Comparison of ENCODE assay signal across 8 mouse cellular contexts in the genomic region with DNA sequence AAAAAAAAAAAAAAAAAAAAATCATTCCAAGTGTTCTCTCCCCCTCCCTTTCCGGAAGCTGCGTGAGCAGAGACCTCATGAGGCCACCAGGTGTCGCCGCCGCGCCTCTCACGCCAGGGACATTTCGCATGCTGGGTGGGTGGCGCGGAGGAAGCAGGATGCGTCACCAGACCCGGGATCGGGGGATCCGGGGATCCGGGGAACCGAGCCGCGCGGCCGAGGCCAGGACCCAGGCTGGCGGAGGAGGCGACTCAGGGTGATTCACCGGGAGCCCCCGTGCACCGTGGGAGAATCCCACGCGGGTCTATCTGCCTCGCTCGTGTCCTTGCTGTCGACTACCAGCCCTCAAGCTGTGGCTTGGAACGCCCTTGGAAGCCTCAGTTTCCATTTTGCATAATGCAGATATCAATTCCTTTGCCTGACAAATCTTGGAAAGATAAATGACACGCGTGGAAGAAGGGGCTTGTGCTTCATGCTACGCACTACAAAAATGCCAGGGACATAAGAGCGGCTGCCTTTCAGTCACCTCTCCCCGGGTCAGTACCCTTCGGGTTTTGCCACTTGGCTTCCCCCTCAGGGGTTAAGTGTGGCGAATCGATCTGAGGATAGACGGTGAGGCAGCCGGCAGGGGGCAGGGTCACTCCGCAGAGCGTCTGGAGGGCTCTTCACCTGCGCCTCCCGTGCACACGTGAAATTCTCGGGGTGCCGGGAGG. TPM values are rescaled to one million over a fixed set of nuclear protein-coding genes. Genes with fewer than 3 reads are reported as not detected.
DNase-seq lines count a peak whose midpoint lies in the region; ATAC-seq and TF ChIP-seq lines count a peak whose summit lies in the region.

No protein-coding gene starts in this region.

- H3K4me1 ChIP-seq in hindbrain, embryonic 16.5 days (ENCODE audit: control insufficient read depth, insufficient read depth, low read depth, low read length): peaks cover 44% of the 10 kb centered on the region

- no peaks in the 10 kb centered on the region for H3K9me3 ChIP-seq in hindbrain, embryonic 16.5 days (ENCODE audit: control insufficient read depth, low read length)

- TF ChIP-seq CTCF in left cerebral cortex, adult 2 months (IDR thresholded peaks at IDR 0.05): peak; percentile 74

- peak overlapping the region; percentile 75 for H3K27ac ChIP-seq in hindbrain, embryonic 16.5 days (ENCODE audit: low read depth, low read length)
- H3K27ac ChIP-seq in left cerebral cortex, adult 2 months: peak overlapping the region; percentile 90
- H3K27ac ChIP-seq in macrophage: peak overlapping the region; percentile 86

- peak overlapping the region; percentile 56 for H3K4me3 ChIP-seq in hindbrain, embryonic 16.5 days (ENCODE audit: low read length)
- peak overlapping the region; percentile 49 for H3K4me3 ChIP-seq in left cerebral cortex, adult 2 months
- H3K4me3 ChIP-seq in macrophage (ENCODE audit: inconsistent target): peak overlapping the region; percentile 46

- intact Hi-C loops in left cerebral cortex, adult 2 months (cut with DNase I): loop anchor here (1.0 to 5.0 kb wide), 4 partner anchors 32 to 239 kb away; a partner anchor contains a TSS

- WGBS in hindbrain, embryonic 16.5 days: under 1% methylated on average over 45 of the region's 48 CpGs
- under 1% methylated on average over 47 of the region's 48 CpGs for WGBS in macrophage (ENCODE audit: missing documents)

- no peaks in the 10 kb centered on the region for H3K36me3 ChIP-seq in hindbrain, embryonic 16.5 days (ENCODE audit: control insufficient read depth, insufficient read depth, low read length)
- H3K36me3 ChIP-seq in macrophage (ENCODE audit: inconsistent target): no peaks in the 10 kb centered on the region

- peak; percentile 78 for DNase-seq in WW6 (ENCODE audit: low read depth, low spot score)
- DNase-seq in cerebellum, postnatal 36 days: peak; percentile 94 to 95
- DNase-seq in gastrocnemius, adult 18-20 months (ENCODE audit: low spot score): peak; percentile 92
- DNase-seq in left cerebral cortex, adult 2 months (ENCODE audit: extremely low spot score in 1 of 2, low spot score in 2 of 2): peak; percentile 92 to 94
- peak; percentile 81 for DNase-seq in retina, postnatal 7 days (ENCODE audit: low read depth, low spot score)
- DNase-seq in urinary bladder, adult 18-20 months (ENCODE audit: low spot score in 2 of 2): peak; percentile 80 to 83

- peak overlapping the region; percentile 79 for H3K9ac ChIP-seq in hindbrain, embryonic 16.5 days (ENCODE audit: low read depth, low read length)

- peak; percentile 45 for ATAC-seq in hindbrain, embryonic 16.5 days

- peaks cover 11% of the 10 kb centered on the region for H3K27me3 ChIP-seq in hindbrain, embryonic 16.5 days (replicated peaks; ENCODE audit: control insufficient read depth, insufficient read depth, low read length)

- peaks cover 22% of the 10 kb centered on the region for H3K79me2 ChIP-seq in macrophage (ENCODE audit: inconsistent target)

- peak overlapping the region; percentile 98 for H3K4me2 ChIP-seq in hindbrain, embryonic 16.5 days (ENCODE audit: low read length)

RNA-seq across cellular contexts. Expression of a gene that starts 1.1 kb away (rescaled TPM):
- total RNA-seq in gastrocnemius, adult 18-20 months (2021): 10 to 100 TPM; 17.3 to 25.0 TPM
- polyA plus RNA-seq in hindbrain, embryonic 16.5 days (2015; fragmentation: Nextera tagmentation; extraction: Ambion mirVana): 8.0 and 9.0 TPM in 2 replicates
- total RNA-seq in left cerebral cortex, adult 2 months (2021): 10 to 100 TPM; 24.0 to 36.0 TPM
- total RNA-seq in macrophage (2018; cell fraction: chromatin; rRNA removed): 1,000 to 10,000 TPM in 1 of 26 experiments, 100 to 1,000 TPM in 25; 108 to 1,046 (median 613) TPM
- 100 to 1,000 TPM; 117 to 845 (median 491) TPM for total RNA-seq in macrophage (2018; cell fraction: cytosol; rRNA removed)
- 1,000 to 10,000 TPM in 14 of 26 experiments, 100 to 1,000 TPM in 12; 109 to 1,748 (median 1,022) TPM for total RNA-seq in macrophage (2018; cell fraction: nucleus; rRNA removed)
- polyA plus RNA-seq in macrophage (2018): 45.9 to 89.8 TPM (median 71.3 TPM) in 3 replicates

RNA-seq across cellular contexts. Expression of a gene that starts 10.7 kb away (rescaled TPM):
- 1 to 10 TPM; 2.7 to 3.2 TPM for total RNA-seq in gastrocnemius, adult 18-20 months (2021)
- polyA plus RNA-seq in hindbrain, embryonic 16.5 days (2015; fragmentation: Nextera tagmentation; extraction: Ambion mirVana): 36.6 and 41.9 TPM in 2 replicates
- total RNA-seq in left cerebral cortex, adult 2 months (2021): 10 to 100 TPM; 20.0 to 20.3 TPM
- total RNA-seq in macrophage (2018; cell fraction: chromatin; rRNA removed): 10 to 100 TPM in 19 of 26 experiments, 1 to 10 TPM in 7; 5.1 to 30.1 (median 12.9) TPM
- total RNA-seq in macrophage (2018; cell fraction: cytosol; rRNA removed): 1 to 10 TPM; 4.0 to 9.6 (median 7.0) TPM
- total RNA-seq in macrophage (2018; cell fraction: nucleus; rRNA removed): 10 to 100 TPM in 10 of 26 experiments, 1 to 10 TPM in 16; 4.9 to 32.4 (median 8.3) TPM
- polyA plus RNA-seq in macrophage (2018): 6.2 to 17.4 TPM (median 7.2 TPM) in 3 replicates

RNA-seq across cellular contexts. Expression of a gene that starts 28.0 kb away (rescaled TPM):
- total RNA-seq in gastrocnemius, adult 18-20 months (2021): 100 to 1,000 TPM; 109 to 127 TPM
- polyA plus RNA-seq in hindbrain, embryonic 16.5 days (2015; fragmentation: Nextera tagmentation; extraction: Ambion mirVana): 314 and 364 TPM in 2 replicates
- total RNA-seq in left cerebral cortex, adult 2 months (2021): 100 to 1,000 TPM; 136 to 138 TPM
- total RNA-seq in macrophage (2018; cell fraction: chromatin; rRNA removed): 10 to 100 TPM in 23 of 26 experiments, 1 to 10 TPM in 3; 5.7 to 41.2 (median 21.0) TPM
- total RNA-seq in macrophage (2018; cell fraction: cytosol; rRNA removed): 100 to 1,000 TPM in 1 of 26 experiments, 10 to 100 TPM in 25; 56.5 to 101 (median 78.3) TPM
- total RNA-seq in macrophage (2018; cell fraction: nucleus; rRNA removed): 10 to 100 TPM; 14.0 to 62.1 (median 35.5) TPM
- 25.5 to 160 TPM (median 109 TPM) in 3 replicates for polyA plus RNA-seq in macrophage (2018)

RNA-seq across cellular contexts. Expression of a gene that starts 57.1 kb away (rescaled TPM):
- not detected for total RNA-seq in gastrocnemius, adult 18-20 months (2021)
- polyA plus RNA-seq in hindbrain, embryonic 16.5 days (2015; fragmentation: Nextera tagmentation; extraction: Ambion mirVana): 0.13 and 0.27 TPM in 2 replicates
- total RNA-seq in left cerebral cortex, adult 2 months (2021): under 1 TPM; 0.18 to 0.19 TPM
- not detected for total RNA-seq in macrophage (2018; cell fraction: chromatin; rRNA removed)
- not detected for total RNA-seq in macrophage (2018; cell fraction: cytosol; rRNA removed)
- not detected for total RNA-seq in macrophage (2018; cell fraction: nucleus; rRNA removed)
- not detected in 3 replicates for polyA plus RNA-seq in macrophage (2018)

Comparison
In these comparisons a context has a peak if more than half of its experiments do, and no peak if none do; other contexts are left out.
1. Peak in every context shown above with its lines: DNase-seq, ATAC-seq, H3K4me3 ChIP-seq and H3K27ac ChIP-seq.
2. RNA of a gene that starts 10.7 kb away (total RNA-seq): 20.0 to 20.3 TPM in left cerebral cortex, adult 2 months; 2.7 to 3.2 TPM in gastrocnemius, adult 18-20 months; every median in the first group is over 4 times any median in the second.